Mouse (Mus musculus) heart, postnatal 0 days (tissue): Measurements from ENCODE around the gene Gata5.

Experiments used
- CTCF ChIP-seq: IDR thresholded peaks from 2 replicates; pipeline ENCODE4 v1.5.1; 2016; ENCODE audit warnings: antibody characterized with exemption, control low read depth, low read depth
- EP300 ChIP-seq: IDR thresholded peaks from 2 replicates; pipeline ENCODE4 v1.6.1; 2016; ENCODE audit warnings: antibody characterized with exemption, low read depth

GRCm38 (mm10) chr2:180342189-180342588 is 7.7 kb upstream of the Gata5 start:
- TF ChIP-seq EP300 (no peak), CTCF (no peak)
